Mouse (Mus musculus) Patski (cell line): ENCODE measurements around the gene Hoxa7. TPM values are rescaled to one million over a fixed set of nuclear protein-coding genes. Genes with fewer than 3 reads are reported as not detected.

ENCODE experiments used
- ATAC-seq: fragments of 100-300 bp; one replicate; pipeline ENCODE4 v1.8.0; 2021
- CTCF ChIA-PET: fragments of 350-600 bp; sonication (Branson Sonifier 250); formaldehyde crosslinking; loops from one replicate; lab custom pipeline; 2022; ENCODE audit warnings: inconsistent platforms; lab: Charles Lee
- POLR2A ChIA-PET: fragments of 350-600 bp; sonication (Branson Sonifier 250); formaldehyde crosslinking; loops from one replicate; lab custom pipeline; 2022; ENCODE audit warnings: antibody characterized with exemption, inconsistent platforms; lab: Charles Lee
- DNase-seq: peaks from one replicate; pipeline ENCODE4 v3.0.0-alpha.2; 2011; ENCODE audit warnings: low read depth, low spot score
- H3K27me3 ChIP-seq: fragments of 371-371 bp; one replicate; pipeline ENCODE4 v1.5.1; 2021
- CTCF ChIP-seq: fragments of 100-300 bp; IDR thresholded peaks from one replicate; pipeline ENCODE4 v1.5.1; 2021
- in situ Hi-C: fragments of 300-500 bp; cut with MboI; formaldehyde crosslinking; loops from 3 replicates; pipeline ENCODE4 v1.11.1; 2018; ENCODE audit warnings: low pct_unique_long_range_greater_than_20kb, mixed read lengths
- polyA plus RNA-seq: library from polyadenylated mRNA; unstranded; gene quantifications from one replicate; pipeline ENCODE4 v1.2.3, GENCODE M21; 2021

Hoxa7 gene
- polyA plus RNA-seq, 1 experiment from 2014 or later: 51.6 TPM

- POLR2A ChIA-PET: interaction anchor here (0.6 to 0.8 kb wide), 2 partner anchors 31 to 268 kb away, joined by 4 read pairs; no protein-coding TSS in a partner anchor
- ATAC-seq (no peak), DNase-seq (no peak)
- CTCF ChIA-PET: interaction anchor here (1.0 to 2.6 kb wide), 8 partner anchors 10 to 326 kb away, joined by 3 to 7 read pairs (median 4); partner anchors contain the start of gene Hoxa10
- no peak for TF ChIP-seq CTCF
- no peaks in the 10 kb centered on the region for H3K27me3 ChIP-seq
- in situ Hi-C loops: loop anchor here (25.0 kb wide), 1 partner anchor 489 kb away; no protein-coding TSS in a partner anchor
Observed at GRCm38 (mm10) chr6:52201269-52201668, 20.4 kb downstream of the Hoxa7 start.

- TF ChIP-seq CTCF: no peak
Observed at GRCm38 (mm10) chr6:52200751-52201250, 20.9 kb downstream of the Hoxa7 start.

GRCm38 (mm10) chr6:52200073-52200750 lies 21.4 kb downstream of the Hoxa7 start:
- DNase-seq: no peak

More at GRCm38 (mm10) chr6:52200751-52201250, 20.9 kb downstream of the Hoxa7 start:
- in situ Hi-C loops: loop anchor here (25.0 kb wide), 1 partner anchor 488 kb away; no protein-coding TSS in a partner anchor
- ChIA-PET POLR2A (no interaction called here), CTCF (interaction anchor here (1.1 to 2.6 kb wide), 6 partner anchors 11 to 322 kb away, joined by 3 to 7 read pairs (median 4); no protein-coding TSS in a partner anchor)
- H3K27me3 ChIP-seq: no peaks in the 10 kb centered on the region
- ATAC-seq (no peak), DNase-seq (no peak)

GRCm38 (mm10) chr6:52197271-52197670 lies 24.4 kb downstream of the Hoxa7 start:
- no peak for TF ChIP-seq CTCF
- ATAC-seq (no peak), DNase-seq (no peak)
- ChIA-PET POLR2A (interaction anchor here (0.6 to 0.9 kb wide), 3 partner anchors 19 to 36 kb away, joined by 3 to 5 read pairs (median 3); no protein-coding TSS in a partner anchor), CTCF (interaction anchor here (0.8 to 1.6 kb wide), 4 partner anchors 13 to 321 kb away, joined by 3 to 4 read pairs (median 4); no protein-coding TSS in a partner anchor)
- in situ Hi-C loops: no loop called here
- no peaks in the 10 kb centered on the region for H3K27me3 ChIP-seq

More at GRCm38 (mm10) chr6:52200073-52200750, 21.4 kb downstream of the Hoxa7 start:
- H3K27me3 ChIP-seq: no peaks in the 10 kb centered on the region
- no peak for ATAC-seq
- in situ Hi-C loops: loop anchor here (25.0 kb wide), 1 partner anchor 488 kb away; no protein-coding TSS in a partner anchor
- CTCF ChIA-PET: interaction anchor here (1.1 to 1.7 kb wide), 2 partner anchors 16 to 53 kb away, joined by 3 to 7 read pairs; no protein-coding TSS in a partner anchor
- TF ChIP-seq CTCF: no peak
- POLR2A ChIA-PET: interaction anchor here (0.7 kb wide), 1 partner anchor 297 kb away, joined by 3 read pairs; no protein-coding TSS in a partner anchor

- ATAC-seq (no peak), DNase-seq (no peak)
- no peaks in the 10 kb centered on the region for H3K27me3 ChIP-seq
- ChIA-PET POLR2A (interaction anchor here (0.6 to 0.9 kb wide), 3 partner anchors 18 to 36 kb away, joined by 3 to 5 read pairs (median 3); no protein-coding TSS in a partner anchor), CTCF (interaction anchor here (0.8 to 1.6 kb wide), 4 partner anchors 13 to 320 kb away, joined by 3 to 4 read pairs (median 4); no protein-coding TSS in a partner anchor)
- in situ Hi-C loops: no loop called here
- no peak for TF ChIP-seq CTCF
Observed at GRCm38 (mm10) chr6:52196811-52197210, 24.8 kb downstream of the Hoxa7 start.

- no peak for TF ChIP-seq CTCF
- ATAC-seq (no peak), DNase-seq (no peak)
- POLR2A ChIA-PET: no interaction called here
- CTCF ChIA-PET: no interaction called here
- in situ Hi-C loops: no loop called here
- H3K27me3 ChIP-seq: no peaks in the 10 kb centered on the region
Observed at GRCm38 (mm10) chr6:52194690-52195089, 27.0 kb downstream of the Hoxa7 start.

GRCm38 (mm10) chr6:52191860-52192550 lies 29.6 kb downstream of the Hoxa7 start:
- ATAC-seq (peak; percentile 61), DNase-seq (no peak)
- in situ Hi-C loops: no loop called here
- CTCF ChIA-PET: interaction anchor here (0.8 to 1.1 kb wide), 3 partner anchors 8 to 186 kb away, joined by 3 read pairs; no protein-coding TSS in a partner anchor
- no peaks in the 10 kb centered on the region for H3K27me3 ChIP-seq
- POLR2A ChIA-PET: interaction anchor here (0.6 to 2.2 kb wide), 7 partner anchors 7 to 35 kb away, joined by 3 to 6 read pairs (median 4); partner anchors contain the start of gene Hoxa5
- TF ChIP-seq CTCF: no peak

- ChIA-PET POLR2A (interaction anchor here (0.8 to 2.2 kb wide), 5 partner anchors 8 to 27 kb away, joined by 4 to 6 read pairs (median 6); partner anchors contain the start of gene Hoxa5), CTCF (interaction anchor here (0.8 to 1.0 kb wide), 2 partner anchors 12 to 34 kb away, joined by 3 read pairs; no protein-coding TSS in a partner anchor)
- no peak for DNase-seq
- TF ChIP-seq CTCF: no peak
- no peaks in the 10 kb centered on the region for H3K27me3 ChIP-seq
- in situ Hi-C loops: no loop called here
- ATAC-seq: peak; percentile 20
Observed at GRCm38 (mm10) chr6:52190906-52191810, 30.5 kb downstream of the Hoxa7 start, which contains the start of gene Hoxa4. TSS of gene Hoxa4 (minus strand) at chr6:52191753.

GRCm38 (mm10) chr6:52190410-52190809 lies 31.2 kb downstream of the Hoxa7 start:
- TF ChIP-seq CTCF: no peak
- ChIA-PET POLR2A (interaction anchor here (0.8 to 1.2 kb wide), 2 partner anchors 9 to 12 kb away, joined by 4 to 6 read pairs; no protein-coding TSS in a partner anchor), CTCF (interaction anchor here (1.0 kb wide), 1 partner anchor 11 kb away, joined by 3 read pairs; no protein-coding TSS in a partner anchor)
- no peak for ATAC-seq
- DNase-seq: no peak
- no peaks in the 10 kb centered on the region for H3K27me3 ChIP-seq
- in situ Hi-C loops: no loop called here
